Mouse (Mus musculus) ovary, postnatal 36 days (tissue): ENCODE data around the gene Adamtsl1.

Experiments
- DNase-seq: peaks from one replicate; pipeline ENCODE4 v3.0.0; 2022; ENCODE audit warnings: low spot score, mixed read lengths

Adamtsl1 gene

DNA sequence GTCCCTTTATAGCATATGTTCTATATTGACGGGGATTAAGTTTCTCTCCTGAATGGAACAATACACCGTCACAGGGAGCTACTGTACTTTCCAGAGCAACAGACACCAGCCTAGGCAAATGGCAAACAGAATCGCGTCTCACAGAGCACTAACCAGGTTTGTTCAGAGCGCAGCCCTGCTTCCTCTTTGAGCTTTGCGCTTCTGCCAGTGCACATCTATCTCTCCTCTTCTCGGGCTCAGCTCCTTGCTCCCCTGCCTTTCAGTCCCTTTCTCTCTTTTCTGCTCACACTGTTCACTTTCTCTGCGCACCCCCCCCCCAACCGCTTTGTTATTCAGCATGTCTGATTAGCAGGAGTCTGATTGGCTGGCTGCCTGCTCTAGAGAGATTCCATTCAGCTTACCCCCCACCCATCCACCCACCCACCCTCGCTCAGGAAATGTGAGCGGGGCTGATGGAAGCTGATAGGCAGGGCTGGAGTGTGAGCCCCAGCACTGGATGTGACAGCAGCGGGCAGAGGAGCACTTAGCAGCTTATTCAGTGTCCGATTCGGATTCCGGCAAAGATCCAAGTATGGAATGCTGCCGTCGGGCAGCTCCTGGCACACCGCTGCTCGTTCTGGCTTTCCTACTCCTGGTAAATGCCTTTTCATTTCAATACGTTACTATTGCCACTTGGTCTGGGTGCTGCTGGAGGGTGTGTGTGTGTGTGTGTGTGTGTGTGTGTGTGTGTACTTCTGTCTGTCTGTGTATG is 539.7 kb downstream of the Adamtsl1 start:
- DNase-seq: peak; percentile 33

DNA sequence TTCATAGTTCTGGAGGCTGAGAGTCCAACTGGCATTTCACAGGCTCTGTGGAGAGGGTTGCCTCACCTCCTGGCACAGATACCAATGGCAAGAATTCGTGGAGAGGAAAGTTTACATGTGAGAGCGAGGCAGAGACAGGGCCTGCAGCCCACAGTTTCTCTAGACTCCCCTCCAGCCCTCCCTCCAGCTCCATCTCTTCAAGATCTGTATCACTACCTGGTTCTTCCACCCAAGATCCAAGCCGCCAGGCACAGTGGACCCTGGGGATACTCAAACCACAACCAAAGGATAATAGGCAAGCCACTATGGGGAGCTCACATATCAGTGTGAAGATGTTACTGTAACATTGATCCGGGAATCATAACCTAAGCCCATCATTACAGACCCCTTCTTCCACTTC is 546.6 kb downstream of the Adamtsl1 start:
- no peak for DNase-seq

GRCm38 (mm10) chr4:86068376-86068775 is 554.4 kb downstream of the Adamtsl1 start:
- DNase-seq: no peak

- DNase-seq: no peak
These were observed 555.1 kb downstream of the Adamtsl1 start for GRCm38 (mm10) chr4:86068875-86069718.

DNA sequence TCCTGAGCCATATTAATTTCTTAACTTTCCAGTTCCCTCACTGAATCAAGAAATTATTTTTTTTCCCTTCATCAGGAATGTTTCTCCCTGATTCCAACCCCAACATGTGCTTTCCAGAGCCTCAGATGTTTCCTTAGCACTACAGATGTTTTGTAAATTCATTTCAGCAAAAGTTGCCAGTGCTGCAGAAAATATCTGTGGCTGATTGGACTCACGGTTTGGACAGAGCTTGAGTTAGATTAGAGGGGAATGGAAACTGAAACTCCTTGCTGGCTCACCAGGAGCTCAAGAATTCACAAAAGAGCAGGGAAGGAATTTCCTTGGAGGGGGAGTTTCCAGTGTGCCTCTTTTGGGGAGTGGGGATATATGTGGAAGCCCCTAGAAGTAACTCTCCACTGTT is 560.9 kb downstream of the Adamtsl1 start:
- DNase-seq: no peak

DNA sequence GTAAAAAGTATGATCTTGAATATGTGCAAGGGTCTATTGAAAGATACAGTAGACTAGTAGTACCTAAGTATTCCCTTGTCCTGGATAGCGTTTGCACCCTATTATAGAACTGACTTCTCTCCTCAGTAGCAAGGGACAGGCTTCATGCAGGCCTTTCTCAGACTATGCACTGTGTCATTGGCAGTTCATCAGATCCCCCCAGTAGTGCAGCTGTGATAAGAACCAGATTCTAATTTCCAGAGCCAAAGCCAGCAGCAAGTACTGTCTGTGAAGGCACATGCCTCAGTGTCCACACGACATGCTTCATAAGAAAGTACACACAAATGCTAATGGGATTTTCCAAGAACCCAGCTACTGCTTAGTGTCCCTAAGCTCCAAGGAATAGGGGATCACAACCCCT is 563.4 kb downstream of the Adamtsl1 start:
- no peak for DNase-seq

GRCm38 (mm10) chr4:86077854-86078253 is 563.9 kb downstream of the Adamtsl1 start:
- no peak for DNase-seq

GRCm38 (mm10) chr4:86087508-86087907 is 573.5 kb downstream of the Adamtsl1 start:
- no peak for DNase-seq

DNA sequence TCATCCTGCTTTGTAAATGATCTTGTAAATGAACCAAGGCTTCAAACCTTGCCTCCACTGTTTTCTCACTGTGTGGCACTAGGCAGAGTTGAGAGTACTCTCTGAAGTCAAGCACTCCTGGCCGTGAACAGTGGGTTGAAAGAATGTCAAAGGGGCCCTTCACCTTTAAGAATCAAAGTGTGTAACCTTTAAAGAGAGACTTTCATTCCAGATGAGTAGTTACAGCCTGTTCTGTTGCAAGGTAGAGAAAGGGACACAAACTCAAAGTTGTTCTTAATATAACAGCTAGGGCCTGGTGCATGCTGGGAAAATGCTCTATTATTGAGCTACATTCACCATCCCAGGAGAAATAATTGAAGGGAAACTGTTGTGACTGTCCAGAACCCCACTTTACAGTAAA is 589.2 kb downstream of the Adamtsl1 start:
- DNase-seq: no peak

DNA sequence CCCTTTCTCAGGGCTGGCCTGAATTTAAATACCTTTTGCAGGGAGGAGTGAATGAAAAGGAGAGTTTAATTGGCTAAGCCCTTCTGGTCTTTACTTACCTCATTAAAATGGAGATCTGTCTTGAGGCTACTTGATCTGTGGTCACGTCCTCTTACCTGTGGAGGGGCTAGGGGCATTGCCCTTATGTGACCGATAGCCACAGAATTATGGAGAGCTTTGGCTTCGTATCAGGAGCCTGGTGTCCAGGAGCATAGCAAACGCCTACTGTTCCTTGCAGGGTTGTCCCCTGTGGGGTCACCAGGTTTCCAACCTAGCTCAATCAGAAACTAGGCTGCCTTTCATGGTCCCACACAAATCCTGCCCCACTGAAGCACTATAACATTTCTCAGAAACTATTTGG is 594.4 kb downstream of the Adamtsl1 start:
- no peak for DNase-seq

DNA sequence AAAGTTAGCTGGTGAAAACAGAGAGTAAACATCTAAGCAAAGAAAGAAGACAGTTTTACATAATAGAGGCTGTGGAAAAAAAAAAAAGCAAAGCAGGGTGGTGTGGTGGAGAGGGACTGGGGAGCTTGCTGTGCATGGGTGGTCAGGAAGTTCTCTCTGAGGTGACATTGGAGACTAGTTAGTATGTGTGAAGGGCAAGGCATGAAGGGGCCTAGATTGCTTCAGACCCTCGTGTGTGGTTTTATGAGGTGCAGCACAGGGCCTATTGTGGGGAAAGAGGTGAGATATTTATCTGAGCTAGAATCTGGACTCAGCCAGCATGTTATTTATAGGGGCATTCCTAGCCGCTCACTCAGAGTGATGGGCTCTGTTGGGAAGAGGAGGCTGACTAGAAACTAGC is 605.1 kb downstream of the Adamtsl1 start:
- DNase-seq: no peak

GRCm38 (mm10) chr4:86122431-86122830 is 608.5 kb downstream of the Adamtsl1 start:
- DNase-seq: no peak

- DNase-seq: no peak
These were observed 610.4 kb downstream of the Adamtsl1 start for GRCm38 (mm10) chr4:86124374-86124773.

DNA sequence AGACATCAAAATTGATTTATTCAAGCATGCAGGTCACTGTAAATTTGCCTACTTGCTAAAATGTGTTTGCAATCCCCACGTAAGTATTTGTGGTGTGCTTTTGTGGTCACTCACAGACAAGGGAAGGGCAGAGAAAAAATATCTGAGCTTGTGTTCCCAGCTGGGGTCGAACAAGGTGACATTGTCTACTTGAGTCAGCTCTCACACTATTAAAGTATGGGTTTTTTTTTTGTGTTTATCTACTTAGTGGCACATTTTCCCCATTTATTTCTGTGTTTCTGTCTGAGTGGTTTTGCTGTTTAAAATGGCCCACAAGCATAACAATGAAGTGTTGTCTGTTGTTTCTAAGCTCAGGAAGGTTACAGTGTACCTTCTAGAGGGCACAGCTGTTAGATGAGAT is 612.7 kb downstream of the Adamtsl1 start:
- DNase-seq: no peak

GRCm38 (mm10) chr4:86158551-86158950 is 644.6 kb downstream of the Adamtsl1 start:
- no peak for DNase-seq

- DNase-seq: no peak
These were observed 645.4 kb downstream of the Adamtsl1 start for GRCm38 (mm10) chr4:86159362-86159761.

DNA sequence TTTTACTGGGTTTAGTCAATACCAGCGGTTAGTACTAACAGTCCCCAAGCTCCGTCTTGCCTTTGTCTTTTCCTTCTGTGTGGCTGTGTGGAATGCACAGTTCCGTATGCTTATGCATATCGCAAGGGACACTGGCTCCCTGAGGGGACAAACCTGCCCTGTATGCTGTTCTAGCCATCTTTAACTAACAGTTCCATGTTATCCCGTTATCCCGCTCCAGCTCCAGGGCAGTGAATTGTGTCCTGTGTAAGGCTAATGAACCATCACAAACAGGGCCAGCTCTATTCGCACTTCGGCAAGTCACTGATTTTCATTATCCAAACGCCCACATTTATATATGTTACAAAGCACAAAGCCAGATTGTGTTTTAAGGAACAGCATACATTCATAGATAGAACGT is 656.8 kb downstream of the Adamtsl1 start:
- no peak for DNase-seq

GRCm38 (mm10) chr4:86171461-86171860 is 657.5 kb downstream of the Adamtsl1 start:
- no peak for DNase-seq

- DNase-seq: no peak
These were observed 663.5 kb downstream of the Adamtsl1 start for GRCm38 (mm10) chr4:86177471-86177870.

- no peak for DNase-seq
These were observed 664.1 kb downstream of the Adamtsl1 start for GRCm38 (mm10) chr4:86178116-86178515.

GRCm38 (mm10) chr4:86183701-86184173 is 669.8 kb downstream of the Adamtsl1 start:
- DNase-seq: no peak

GRCm38 (mm10) chr4:86189853-86190252 is 675.9 kb downstream of the Adamtsl1 start:
- no peak for DNase-seq

DNA sequence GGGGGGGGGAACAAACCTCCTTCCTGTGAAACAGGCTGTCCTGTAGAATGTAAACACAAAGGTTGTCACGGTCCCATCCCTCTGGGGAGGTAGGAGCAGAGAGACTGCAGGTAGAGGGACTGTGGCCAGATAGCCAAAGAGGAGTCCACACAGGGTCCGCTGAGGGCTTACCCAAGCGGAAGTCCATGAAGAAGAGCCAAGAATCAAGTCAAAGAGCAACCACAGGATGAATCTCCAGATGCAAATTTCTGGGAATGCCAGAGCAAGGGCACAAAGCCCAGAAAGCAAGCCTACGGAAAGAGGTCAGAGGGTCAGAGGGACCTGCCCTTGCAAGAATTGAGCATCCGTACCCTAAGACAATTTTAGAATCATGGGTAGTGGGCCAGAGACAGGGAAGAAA is 677.2 kb downstream of the Adamtsl1 start:
- no peak for DNase-seq
